Mouse (Mus musculus) B cell, adult 67 days (primary cell): ENCODE results near the gene Pacs2. TPM values are rescaled to one million over a fixed set of nuclear protein-coding genes. Genes with fewer than 3 reads are reported as not detected.

Source experiments
- total RNA-seq, 2 experiments: library from RNA; stranded (reverse); gene quantifications; 4 replicates each; pipeline ENCODE4 v1.2.4; 2023

Gene Pacs2
- 10 to 100 TPM; 33.5 to 35.0 TPM for total RNA-seq

GRCm38 (mm10) chr12:113013604-113014558 is at the start of gene Pacs2:
Gene Pacs2, plus strand, starts transcription at chr12:113014508.

GRCm38 (mm10) chr12:112976371-112977073 is 37.8 kb upstream of the Pacs2 start, which contains the start of gene Btbd6:
Gene Btbd6, plus strand, starts transcription at chr12:112976482.

DNA sequence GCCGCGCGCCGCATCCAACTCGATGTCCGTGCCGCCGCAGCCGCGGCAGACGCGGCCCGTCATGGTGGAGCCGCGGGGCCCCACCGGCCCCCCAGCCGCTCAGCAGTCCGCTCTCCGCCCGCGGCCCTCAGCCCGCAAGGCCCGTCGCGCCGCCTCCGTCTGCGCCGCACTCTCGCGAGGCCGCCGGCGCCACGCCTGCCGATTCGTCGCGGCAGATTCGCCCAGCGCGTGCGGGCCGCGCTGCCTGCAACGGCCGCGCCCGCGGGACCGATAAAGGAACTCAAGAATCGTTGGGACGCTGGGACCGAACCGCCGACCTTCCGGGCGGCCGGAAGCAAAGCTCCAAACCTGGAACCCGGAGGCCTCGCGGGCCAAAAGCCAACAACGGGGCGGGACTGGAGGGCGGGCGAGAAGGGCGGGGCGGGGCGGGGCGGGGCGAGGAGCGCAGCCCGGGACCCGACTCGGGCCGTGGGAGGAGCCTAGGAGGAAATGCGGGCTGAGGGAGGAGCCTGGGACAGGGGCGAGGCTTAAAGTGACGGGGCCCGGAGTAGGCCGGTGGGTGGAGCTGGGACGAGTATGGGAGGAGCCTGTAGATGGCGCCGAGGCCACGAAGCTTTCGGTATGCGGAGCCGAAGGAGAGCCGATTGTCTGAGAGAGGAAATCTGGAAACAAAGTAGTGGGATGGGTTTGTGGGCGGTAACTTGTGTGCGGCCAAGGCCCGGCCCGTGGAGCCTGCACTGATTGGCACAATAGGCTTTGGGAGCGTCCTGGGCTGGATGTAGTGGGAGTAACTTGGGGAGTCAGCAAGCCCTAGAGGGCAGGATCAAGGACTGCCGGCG is 13.8 kb upstream of the Pacs2 start, which contains the start of gene Brf1:
TSS of gene Brf1 (minus strand) at position 411 of the 839 bp plus-strand sequence.

GRCm38 (mm10) chr12:113074329-113075062 is 60.2 kb downstream of the Pacs2 start, which contains the start of gene Tex22:
Gene Tex22, plus strand, starts transcription at chr12:113074502.

GRCm38 (mm10) chr12:113097749-113098281 is 83.5 kb downstream of the Pacs2 start, which contains the start of gene Mta1:
Gene Mta1, plus strand, starts transcription at chr12:113098278.

Other genes with a start within 250 kb of the Pacs2 start
- under 1 TPM; 0.12 to 0.26 TPM for gene Ahnak2, start 211.9 kb upstream of the Pacs2 start, total RNA-seq
- gene Clba1, start 205.6 kb upstream of the Pacs2 start, total RNA-seq = 1 to 10 TPM; 1.3 to 1.6 TPM
- 10 to 100 TPM; 29.2 to 31.9 TPM for gene Cdca4, start 185.1 kb upstream of the Pacs2 start, total RNA-seq
- 10 to 100 TPM; 47.5 to 55.4 TPM for gene Gpr132, start 146.3 kb upstream of the Pacs2 start, total RNA-seq
- 1 to 10 TPM in 1 of 2 experiments, under 1 TPM in 1; 0.77 to 3.4 TPM for gene Jag2, start 84.7 kb upstream of the Pacs2 start, total RNA-seq
- 10 to 100 TPM; 13.0 to 14.9 TPM for gene Nudt14, start 72.4 kb upstream of the Pacs2 start, total RNA-seq
- 10 to 100 TPM; 13.3 to 14.4 TPM for gene Btbd6, start 38.0 kb upstream of the Pacs2 start, total RNA-seq
- gene Brf1, start 13.8 kb upstream of the Pacs2 start, total RNA-seq = 100 to 1,000 TPM; 167 to 174 TPM
- not detected for gene Tex22, start 60.0 kb downstream of the Pacs2 start, total RNA-seq
- gene Mta1, start 83.8 kb downstream of the Pacs2 start, total RNA-seq = 10 to 100 TPM; 45.3 to 49.7 TPM
- 10 to 100 TPM; 10.9 to 12.5 TPM for gene Crip2, start 125.7 kb downstream of the Pacs2 start, total RNA-seq
- gene Crip1, start 131.8 kb downstream of the Pacs2 start, total RNA-seq = 100 to 1,000 TPM; 571 to 649 TPM
- 10 to 100 TPM; 18.7 to 22.0 TPM for gene Tedc1, start 141.9 kb downstream of the Pacs2 start, total RNA-seq
- gene Tmem121, start 171.4 kb downstream of the Pacs2 start, total RNA-seq = 1 to 10 TPM; 4.4 to 5.3 TPM